Mouse (Mus musculus) lung, embryonic 15.5 days (tissue): ENCODE results near the gene Slc35a2. TPM values are rescaled to one million over a fixed set of nuclear protein-coding genes. Genes with fewer than 3 reads are reported as not detected.
A peak's percentile ranks its signal among the peaks of the same experiment; 100 is the strongest.

Experiments used
- ATAC-seq: fragments of 200-750 bp; cut with Nextera tagmentation; 2 replicates; pipeline ENCODE4 v1.8.0; 2017; ENCODE audit warnings: moderate number of reproducible peaks, borderline replicate concordance; ENCODE audit not compliant: low FRiP score, low TSS enrichment; ENCODE audit errors: extremely low read depth
- H3K27ac ChIP-seq: fragments of 300-500 bp; sonication (generic); 2 replicates; pipeline ENCODE4 v1.5.1; 2015; ENCODE audit warnings: moderate library complexity, mild to moderate bottlenecking, inconsistent platforms
- H3K27me3 ChIP-seq: fragments of 300-500 bp; sonication (generic); 2 replicates; pipeline ENCODE4 v1.6.1; 2015; ENCODE audit warnings: inconsistent platforms
- H3K36me3 ChIP-seq: fragments of 300-500 bp; sonication (generic); 2 replicates; pipeline ENCODE4 v1.6.1; 2015; ENCODE audit warnings: inconsistent platforms
- H3K4me1 ChIP-seq: fragments of 300-500 bp; sonication (generic); 2 replicates; pipeline ENCODE4 v1.6.1; 2015; ENCODE audit warnings: inconsistent platforms
- H3K4me2 ChIP-seq: fragments of 300-500 bp; sonication (generic); 2 replicates; pipeline ENCODE4 v1.6.1; 2015; ENCODE audit warnings: inconsistent platforms, mild to moderate bottlenecking, moderate library complexity
- H3K4me3 ChIP-seq: fragments of 300-500 bp; sonication (generic); 2 replicates; pipeline ENCODE4 v1.5.1; 2015; ENCODE audit warnings: mild to moderate bottlenecking, inconsistent platforms
- H3K9ac ChIP-seq: fragments of 300-500 bp; sonication (generic); 2 replicates; pipeline ENCODE4 v1.6.1; 2015; ENCODE audit warnings: inconsistent platforms
- H3K9me3 ChIP-seq: fragments of 300-500 bp; sonication (generic); 2 replicates; pipeline ENCODE4 v1.6.1; 2016; ENCODE audit warnings: inconsistent platforms
- WGBS: fragments of 180-500 bp; shearing (Covaris S2); methylation state at CpG from one replicate; pipeline ENCODE4 v1.1.7; 2015; 5-methylcytosine and 5-hydroxymethylcytosine counted together
- polyA plus RNA-seq: library from polyadenylated mRNA; unstranded; fragments of >200 nt; fragmentation: Nextera tagmentation; extraction: Ambion mirVana; gene quantifications from 2 replicates; pipeline ENCODE4 v1.2.1, GENCODE M21; 2015

Gene Slc35a2
- polyA plus RNA-seq, 1 experiment from 2014 or later = 38.6 TPM

DNA sequence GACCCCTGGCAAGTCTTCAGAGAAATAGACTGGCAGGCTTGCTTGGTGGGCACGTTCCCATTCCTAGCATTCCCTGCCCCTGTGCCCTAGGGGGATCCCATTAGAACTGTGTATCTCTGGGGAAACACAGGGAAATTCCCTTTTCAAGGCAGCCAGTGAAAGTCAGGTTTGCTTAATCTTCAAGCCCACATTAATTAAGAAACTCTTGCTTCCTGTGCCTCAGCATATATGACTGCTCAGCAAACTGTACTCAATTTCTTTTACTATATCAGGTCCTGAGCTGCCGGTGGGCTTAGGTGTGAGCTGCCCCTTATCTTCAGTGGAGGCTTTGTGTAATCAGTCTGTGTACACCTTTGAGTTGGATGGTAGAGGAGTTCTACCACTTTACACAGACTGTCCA lies 18.0 kb upstream of the Slc35a2 start:
- Histone ChIP-seq H3K4me3 (no peak overlapping the region), H3K4me2 (no peak overlapping the region), H3K9me3 (no peaks in the 10 kb centered on the region), H3K27ac (no peak overlapping the region), H3K9ac (no peak overlapping the region), H3K4me1 (no peaks in the 10 kb centered on the region), H3K27me3 (no peaks in the 10 kb centered on the region), H3K36me3 (no peaks in the 10 kb centered on the region)
- no peak for ATAC-seq
- 54% methylated on average over 2 of the region's 2 CpGs for WGBS

DNA sequence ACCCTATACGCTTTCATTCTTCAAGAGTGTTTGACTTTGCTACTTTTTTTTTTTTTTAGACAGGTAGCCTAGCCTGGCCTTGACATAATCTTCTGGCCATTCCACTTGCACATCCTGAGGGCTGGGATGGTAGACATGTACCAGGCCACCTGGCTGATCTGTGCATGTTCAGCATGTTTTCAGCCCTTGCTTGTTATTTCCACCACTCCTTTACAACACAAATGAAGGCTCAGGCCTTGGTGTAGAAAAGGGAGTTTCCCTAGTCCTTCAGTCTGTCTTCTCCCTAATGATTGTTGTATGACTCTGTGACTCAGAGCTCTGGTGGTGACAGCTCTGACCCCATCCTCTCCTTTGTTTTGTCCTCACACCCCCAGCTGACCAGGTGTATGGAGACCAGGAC lies 16.7 kb upstream of the Slc35a2 start:
- Histone ChIP-seq H3K9me3 (no peaks in the 10 kb centered on the region), H3K27ac (no peak overlapping the region), H3K36me3 (peaks cover 10% of the 10 kb centered on the region; the same call in 1 of the 2 replicates), H3K4me1 (no peaks in the 10 kb centered on the region), H3K27me3 (no peaks in the 10 kb centered on the region), H3K9ac (no peak overlapping the region), H3K4me2 (no peak overlapping the region), H3K4me3 (no peak overlapping the region)
- ATAC-seq = no peak
- 63% methylated on average over 1 of the region's 1 CpGs for WGBS

DNA sequence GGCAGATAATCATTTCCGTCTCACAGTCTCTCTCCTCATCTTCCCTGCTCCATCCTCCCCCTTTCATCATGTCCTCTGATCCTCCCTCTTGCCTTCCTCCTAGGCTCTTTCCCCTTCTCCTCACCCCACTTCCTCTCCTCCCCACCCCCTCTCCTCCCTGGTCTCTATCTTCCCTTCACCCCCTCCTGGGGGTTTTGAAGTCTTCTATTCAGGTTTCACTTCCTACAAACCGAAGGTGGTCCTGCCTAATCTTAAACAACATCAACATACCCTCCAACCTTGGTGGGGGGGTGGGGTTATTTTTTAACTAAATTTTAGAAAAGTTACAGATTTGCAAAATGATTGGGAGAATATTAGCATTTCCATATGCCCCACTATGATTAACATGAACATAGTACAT lies 15.3 kb upstream of the Slc35a2 start:
- Histone ChIP-seq H3K4me2 (no peak overlapping the region), H3K9ac (no peak overlapping the region), H3K4me3 (no peak overlapping the region), H3K36me3 (peaks cover 14% of the 10 kb centered on the region; the same call in 1 of the 2 replicates), H3K9me3 (no peaks in the 10 kb centered on the region), H3K27ac (no peak overlapping the region), H3K4me1 (no peaks in the 10 kb centered on the region), H3K27me3 (no peaks in the 10 kb centered on the region)
- ATAC-seq = no peak
- 50% methylated on average over 2 of the region's 2 CpGs for WGBS

DNA sequence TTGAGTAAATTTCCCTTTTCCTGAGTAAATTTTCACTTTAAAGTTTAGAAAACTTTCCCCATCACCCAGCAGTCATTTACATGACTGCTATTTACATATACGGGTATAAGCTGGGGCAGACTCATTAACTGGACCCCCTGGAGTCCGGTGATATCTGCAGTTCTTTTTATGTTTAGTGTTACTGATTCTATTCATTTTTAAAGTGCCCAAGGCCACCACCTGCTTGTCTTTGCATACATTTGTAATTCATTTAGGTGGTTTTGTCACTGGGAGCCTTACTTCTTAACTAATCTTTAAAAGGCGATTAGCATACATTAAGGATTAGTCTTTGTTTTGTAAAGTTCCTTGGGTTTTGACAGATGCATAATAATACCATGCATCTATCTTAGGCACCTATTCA lies 14.0 kb upstream of the Slc35a2 start:
- WGBS = 56% methylated on average over 3 of the region's 3 CpGs
- peaks cover 18% of the 10 kb centered on the region; the same call in 1 of the 2 replicates for H3K36me3 ChIP-seq
- ATAC-seq = no peak
- no peaks in the 10 kb centered on the region for H3K4me1 ChIP-seq
- no peak overlapping the region for H3K27ac ChIP-seq
- no peaks in the 10 kb centered on the region for H3K27me3 ChIP-seq
- no peak overlapping the region for H3K4me2 ChIP-seq
- H3K4me3 ChIP-seq = no peak overlapping the region
- no peaks in the 10 kb centered on the region for H3K9me3 ChIP-seq
- no peak overlapping the region for H3K9ac ChIP-seq

DNA sequence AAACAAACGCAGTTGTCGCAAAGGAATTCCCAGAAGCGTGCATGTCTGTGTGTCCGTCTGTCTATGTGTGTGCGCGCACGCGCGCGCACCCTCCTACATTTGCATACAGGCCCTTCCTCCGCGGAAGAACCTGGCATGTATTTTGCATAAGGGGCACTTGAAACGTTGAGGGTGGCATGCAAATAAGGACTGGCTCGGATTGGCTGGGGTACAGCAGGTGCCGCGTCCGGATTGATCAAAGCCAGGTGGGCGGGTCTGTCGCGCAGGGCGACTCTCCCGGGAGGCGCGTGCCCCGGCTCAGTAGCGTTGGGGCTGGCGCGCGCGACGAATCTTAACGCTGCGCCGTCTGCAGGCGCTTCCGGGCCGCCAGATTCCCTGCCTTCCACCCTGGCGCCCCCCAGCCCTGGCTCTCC lies 5.8 kb upstream of the Slc35a2 start, which contains the start of gene Pim2:
Gene Pim2 (plus strand): TSS at position 256 of the 413 bp plus-strand sequence.
- 7% methylated on average over 34 of the region's 38 CpGs for WGBS
- H3K27ac ChIP-seq = no peak within 1 kb of the TSS
- peak within 1 kb of the TSS; percentile 37 for H3K9ac ChIP-seq
- peak within 1 kb of the TSS; percentile 46 for H3K4me3 ChIP-seq
- H3K27me3 ChIP-seq = no peaks in the 10 kb centered on the region
- H3K36me3 ChIP-seq = peaks cover 4% of the 10 kb centered on the region; the same call in 1 of the 2 replicates
- no peaks in the 10 kb centered on the region for H3K9me3 ChIP-seq
- ATAC-seq = peak; percentile 86
- peak within 1 kb of the TSS; percentile 82 for H3K4me2 ChIP-seq
- H3K4me1 ChIP-seq = 0 out of 2 replicates have a peak, but pooled peaks cover 6% of the 10 kb centered on the region

DNA sequence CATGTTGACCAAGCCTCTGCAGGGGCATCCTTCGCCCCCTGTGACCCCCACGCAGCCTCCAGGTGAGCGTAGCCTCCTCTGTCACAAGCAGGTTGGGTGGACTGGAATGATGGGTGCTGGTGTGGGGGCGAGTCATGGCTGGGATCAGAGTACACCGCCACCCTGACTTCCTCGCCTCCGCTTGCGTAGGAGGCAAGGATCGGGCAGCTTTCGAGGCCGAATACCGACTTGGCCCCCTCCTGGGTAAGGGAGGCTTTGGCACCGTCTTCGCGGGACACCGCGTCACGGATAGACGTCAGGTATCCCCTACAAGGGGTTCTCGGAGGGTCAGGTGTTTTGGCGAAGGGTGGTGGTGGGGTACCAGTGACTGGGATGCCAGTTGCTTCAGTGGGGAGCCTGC lies 5.3 kb upstream of the Slc35a2 start:
- H3K4me3 ChIP-seq = peak overlapping the region; percentile 46
- peak overlapping the region; percentile 37 for H3K9ac ChIP-seq
- peaks cover 4% of the 10 kb centered on the region; the same call in 1 of the 2 replicates for H3K36me3 ChIP-seq
- peak overlapping the region; percentile 82 for H3K4me2 ChIP-seq
- H3K9me3 ChIP-seq = no peaks in the 10 kb centered on the region
- H3K4me1 ChIP-seq = 0 out of 2 replicates have a peak, but pooled peaks cover 6% of the 10 kb centered on the region
- peak; percentile 14; the same call in 1 of the 2 replicates for ATAC-seq
- H3K27ac ChIP-seq = no peak overlapping the region
- WGBS = 34% methylated on average over 21 of the region's 21 CpGs
- no peaks in the 10 kb centered on the region for H3K27me3 ChIP-seq

DNA sequence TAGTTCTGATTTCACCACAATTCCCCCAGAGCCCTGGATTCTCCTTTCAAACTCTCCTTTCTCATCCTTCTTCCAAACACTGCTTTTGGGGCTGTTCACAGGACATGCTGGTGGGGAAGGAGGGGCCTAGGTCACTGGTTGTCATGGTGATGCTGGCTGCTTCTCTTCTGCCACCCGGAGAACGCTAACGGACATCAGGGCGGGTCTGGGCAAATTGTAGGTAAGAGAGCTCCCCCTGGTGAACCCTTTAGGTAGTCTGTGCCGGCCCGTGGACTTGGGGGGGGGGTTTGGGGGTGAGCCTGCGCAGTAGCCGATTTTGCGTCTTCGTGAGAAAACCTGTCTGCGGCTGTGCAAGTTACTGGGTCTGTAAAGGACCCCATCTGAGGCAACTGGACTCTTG lies 4.0 kb upstream of the Slc35a2 start:
- Histone ChIP-seq H3K27me3 (no peaks in the 10 kb centered on the region), H3K27ac (no peak overlapping the region), H3K9me3 (no peaks in the 10 kb centered on the region), H3K4me1 (0 out of 2 replicates have a peak, but pooled peaks cover 6% of the 10 kb centered on the region), H3K4me2 (peak overlapping the region; percentile 82), H3K9ac (no peak overlapping the region), H3K36me3 (no peaks in the 10 kb centered on the region), H3K4me3 (no peak overlapping the region)
- peak; percentile 15; the same call in 1 of the 2 replicates for ATAC-seq
- WGBS = 4% methylated on average over 11 of the region's 11 CpGs

DNA sequence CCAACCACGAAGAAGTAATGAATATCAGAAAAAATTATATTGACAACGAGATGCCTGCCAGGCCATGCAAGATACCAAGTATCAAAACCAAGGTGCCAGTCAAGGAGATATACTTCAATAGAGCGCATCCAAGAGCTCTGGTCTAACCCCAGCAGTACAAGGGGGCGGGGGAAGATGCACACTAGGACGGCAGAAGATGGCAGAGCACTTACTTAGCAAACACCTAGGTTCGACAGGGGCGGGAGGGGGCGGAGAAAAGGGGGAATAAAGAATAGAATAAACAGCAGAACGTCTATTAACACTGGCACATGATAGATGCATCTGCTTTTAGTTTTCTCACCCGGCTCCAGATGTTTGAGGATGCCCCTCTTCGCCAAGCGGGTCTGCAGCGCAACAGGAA lies 14.4 kb downstream of the Slc35a2 start:
- Histone ChIP-seq H3K27me3 (no peaks in the 10 kb centered on the region), H3K9me3 (no peaks in the 10 kb centered on the region), H3K4me3 (peak overlapping the region; percentile 60), H3K4me2 (peak overlapping the region; percentile 58), H3K4me1 (no peaks in the 10 kb centered on the region), H3K9ac (peak overlapping the region; percentile 32), H3K27ac (peak overlapping the region; percentile 75; the same call in 1 of the 2 replicates), H3K36me3 (peaks cover 6% of the 10 kb centered on the region; the same call in 1 of the 2 replicates)
- 23% methylated on average over 12 of the region's 13 CpGs for WGBS
- ATAC-seq = no peak

DNA sequence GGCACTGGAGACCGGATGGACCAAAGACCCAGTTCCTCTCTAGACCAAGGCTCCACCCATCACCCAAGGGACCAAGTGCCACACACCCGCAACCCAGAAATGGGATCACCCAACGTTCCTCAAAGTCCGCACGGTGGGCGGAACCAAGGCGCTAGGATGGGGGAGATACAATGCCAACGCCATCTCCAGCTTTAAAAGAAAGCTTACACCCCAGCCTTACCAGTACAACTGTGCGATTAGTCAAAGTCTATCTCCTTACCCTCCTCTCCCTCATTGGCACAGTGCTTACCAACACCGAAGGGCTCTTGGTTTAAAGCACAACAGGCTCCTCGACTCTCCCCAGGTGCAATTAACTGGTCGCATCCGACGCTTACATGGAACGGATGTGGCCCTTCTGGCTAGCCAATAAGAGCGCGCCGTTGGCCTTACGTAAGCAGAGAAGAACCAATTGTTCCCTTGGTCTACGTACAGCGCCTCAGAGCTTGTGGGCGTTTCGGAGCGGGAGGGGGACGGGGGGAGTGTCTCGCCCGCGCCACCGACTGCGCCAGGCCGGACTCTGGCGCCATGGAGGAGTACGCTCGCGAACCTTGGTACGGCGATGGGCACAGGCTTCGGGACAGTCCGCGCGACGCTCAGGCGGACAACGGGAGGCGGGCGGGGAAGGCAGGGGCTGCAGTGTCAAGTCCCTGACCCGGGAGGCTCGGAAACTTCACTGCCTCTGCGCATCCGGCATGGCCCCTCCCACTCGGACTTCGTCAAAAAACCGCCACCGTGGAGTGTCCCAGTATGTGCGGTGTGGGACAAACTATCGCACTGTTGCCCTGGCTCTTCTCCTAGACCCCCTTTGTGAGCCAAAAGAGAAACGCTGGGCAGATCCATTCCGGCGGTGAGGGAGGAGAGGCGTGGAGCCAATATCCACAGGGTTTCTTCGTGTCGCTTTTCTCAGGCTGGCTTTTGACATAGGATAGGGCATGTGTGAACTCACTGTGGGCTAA lies 15.3 kb downstream of the Slc35a2 start, which contains the start of the genes Pqbp1 and Timm17b:
Gene Pqbp1 (minus strand): TSS at position 390 of the 995 bp plus-strand sequence.
Gene Timm17b (plus strand): TSS at position 478 of the 995 bp plus-strand sequence.
- Histone ChIP-seq H3K27ac (peak within 1 kb of the TSS; percentile 75), H3K27me3 (no peaks in the 10 kb centered on the region), H3K4me2 (peak within 1 kb of the TSS; percentile 58), H3K36me3 (peaks cover 6% of the 10 kb centered on the region; the same call in 1 of the 2 replicates), H3K9ac (peak within 1 kb of the TSS; percentile 53), H3K4me1 (no peaks in the 10 kb centered on the region), H3K9me3 (no peaks in the 10 kb centered on the region), H3K4me3 (peak within 1 kb of the TSS; percentile 60)
- ATAC-seq = peak; percentile 99
- WGBS = 14% methylated on average over 62 of the region's 62 CpGs

DNA sequence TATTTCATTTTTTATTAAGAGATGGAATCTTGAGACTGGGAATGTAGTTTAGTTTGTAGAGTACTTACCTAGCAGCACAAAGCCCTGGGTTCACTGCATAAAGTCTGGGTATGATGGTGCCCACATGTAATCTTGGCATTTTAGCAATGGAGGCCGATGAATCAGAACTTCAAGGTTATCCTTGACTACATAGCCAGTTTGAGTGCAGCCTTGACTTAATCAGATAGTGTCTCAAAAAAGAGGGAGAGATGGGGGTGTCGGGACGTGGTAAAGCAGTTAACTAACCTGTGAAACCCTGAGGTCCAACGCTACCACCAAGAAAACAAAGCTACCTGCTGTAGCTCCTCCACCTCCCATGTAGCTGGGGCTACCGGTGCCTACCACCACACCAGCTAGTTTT lies 20.6 kb downstream of the Slc35a2 start:
- H3K9ac ChIP-seq = no peak overlapping the region

DNA sequence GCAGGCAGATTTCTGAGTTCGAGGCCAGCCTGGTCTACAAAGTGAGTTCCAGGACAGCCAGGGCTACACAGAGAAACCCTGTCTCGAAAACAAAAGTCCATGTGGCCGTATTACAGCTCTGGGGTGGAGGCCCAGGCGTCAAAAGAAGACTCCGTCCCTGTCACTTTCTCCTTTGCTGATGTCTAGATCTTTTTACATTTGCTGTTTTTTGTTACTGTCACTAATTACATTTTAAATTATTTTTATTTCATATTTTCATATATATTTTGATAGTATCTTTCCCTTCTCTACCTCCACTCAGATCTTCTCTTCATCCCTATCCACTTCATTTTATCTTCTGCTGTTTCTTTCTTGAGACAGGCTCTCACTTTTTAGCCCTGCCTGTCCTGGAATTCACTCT lies 23.9 kb downstream of the Slc35a2 start, which contains the start of gene Gm10491:
Gene Gm10491 (minus strand): TSS at position 101 of the 400 bp plus-strand sequence.
- Histone ChIP-seq H3K36me3 (0 out of 2 replicates have a peak, but pooled peaks cover 3% of the 10 kb centered on the region), H3K9me3 (no peaks in the 10 kb centered on the region), H3K4me3 (no peak within 1 kb of the TSS), H3K27me3 (no peaks in the 10 kb centered on the region), H3K4me1 (no peaks in the 10 kb centered on the region), H3K27ac (no peak within 1 kb of the TSS), H3K4me2 (no peak within 1 kb of the TSS), H3K9ac (no peak within 1 kb of the TSS)
- 79% methylated on average over 5 of the region's 5 CpGs for WGBS
- no peak for ATAC-seq

More for the DNA sequence above, 20.6 kb downstream of the Slc35a2 start:
- Histone ChIP-seq H3K4me1 (no peaks in the 10 kb centered on the region), H3K9me3 (no peaks in the 10 kb centered on the region), H3K27me3 (no peaks in the 10 kb centered on the region), H3K27ac (no peak overlapping the region), H3K36me3 (0 out of 2 replicates have a peak, but pooled peaks cover 3% of the 10 kb centered on the region), H3K4me3 (no peak overlapping the region), H3K4me2 (no peak overlapping the region)
- no peak for ATAC-seq
- WGBS = 88% methylated on average over 5 of the region's 5 CpGs
